Mouse (Mus musculus) ES-Bruce4 (cell line): Measurements from ENCODE around the gene Dusp5. TPM values are rescaled to one million over a fixed set of nuclear protein-coding genes. Genes with fewer than 3 reads are reported as not detected.

Experiments used
- H3K27ac ChIP-seq: 2 replicates; pipeline ENCODE4 v1.5.1; 2012; ENCODE audit warnings: low read length, inconsistent platforms; ENCODE audit not compliant: insufficient read depth
- H3K27me3 ChIP-seq: 2 replicates; pipeline ENCODE4 v1.6.1; 2012; ENCODE audit warnings: mild to moderate bottlenecking, low read length, inconsistent platforms; ENCODE audit not compliant: control insufficient read depth, poor library complexity, insufficient read depth, severe bottlenecking
- H3K36me3 ChIP-seq: 2 replicates; pipeline ENCODE4 v1.6.1; 2012; ENCODE audit warnings: inconsistent platforms, mild to moderate bottlenecking, low read length, moderate library complexity; ENCODE audit not compliant: control insufficient read depth, poor library complexity, insufficient read depth, severe bottlenecking
- H3K4me1 ChIP-seq: one replicate; pipeline ENCODE4 v1.8.1; 2011; ENCODE audit warnings: low read length; ENCODE audit not compliant: control insufficient read depth, insufficient read depth
- H3K4me3 ChIP-seq: 2 replicates; pipeline ENCODE4 v1.5.1; 2011; ENCODE audit warnings: low read depth, mild to moderate bottlenecking, low read length
- H3K9ac ChIP-seq: 2 replicates; pipeline ENCODE4 v1.6.1; 2012; ENCODE audit warnings: low read depth, mild to moderate bottlenecking, inconsistent platforms; ENCODE audit not compliant: poor library complexity, severe bottlenecking
- H3K9me3 ChIP-seq: replicated peaks from 2 replicates; pipeline ENCODE4 v1.6.1; 2012; ENCODE audit warnings: mild to moderate bottlenecking, low read length, inconsistent platforms; ENCODE audit not compliant: control insufficient read depth, poor library complexity, insufficient read depth, severe bottlenecking
- CTCF ChIP-seq: IDR thresholded peaks from one replicate; pipeline ENCODE4 v1.8.1; 2011; ENCODE audit warnings: low read depth, low read length
- EP300 ChIP-seq: IDR thresholded peaks from 2 replicates; pipeline ENCODE4 v1.6.1; 2011; ENCODE audit warnings: low read depth, low read length; ENCODE audit not compliant: insufficient read depth
- POLR2A ChIP-seq: IDR thresholded peaks from one replicate; pipeline ENCODE4 v1.8.1; 2011; ENCODE audit warnings: low read length; ENCODE audit not compliant: insufficient read depth
- polyA plus RNA-seq: library from polyadenylated mRNA; stranded (reverse); fragments of >200 nt; gene quantifications from 2 replicates; pipeline ENCODE4 v1.2.4, GENCODE M21; 2011; ENCODE audit warnings: low read depth; ENCODE audit not compliant: missing spikeins, insufficient read depth, insufficient read length

The Dusp5 gene
- polyA plus RNA-seq, 1 experiment: 15.2 TPM

DNA sequence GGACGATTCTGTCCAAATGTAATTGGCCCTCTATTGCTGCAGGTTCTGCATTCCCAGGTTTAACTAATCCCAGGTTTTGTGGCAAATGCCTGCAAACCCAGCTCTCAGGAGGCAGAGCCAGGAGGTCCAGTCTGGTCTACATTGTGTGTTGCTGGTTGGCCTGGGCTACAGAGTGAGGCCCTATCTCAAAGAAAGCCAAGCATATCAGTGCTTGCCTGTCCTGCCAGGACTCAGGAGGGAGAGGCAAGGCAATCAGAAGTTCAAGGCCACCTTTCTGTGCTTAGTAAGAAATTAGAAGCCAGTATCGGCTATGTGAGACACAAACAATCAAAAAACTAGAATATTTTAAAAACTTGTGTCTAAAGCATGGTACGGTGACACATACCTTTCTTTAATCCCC lies 44.2 kb downstream of the Dusp5 start:
- Histone ChIP-seq H3K27ac (no peak overlapping the region), H3K9me3 (no peaks in the 10 kb centered on the region), H3K27me3 (no peaks in the 10 kb centered on the region), H3K9ac (no peak overlapping the region), H3K4me3 (no peak overlapping the region), H3K4me1 (peaks cover 5% of the 10 kb centered on the region), H3K36me3 (no peaks in the 10 kb centered on the region)
- TF ChIP-seq CTCF (no peak), EP300 (no peak), POLR2A (no peak)

GRCm38 (mm10) chr19:53574131-53574530 lies 45.2 kb downstream of the Dusp5 start:
- TF ChIP-seq POLR2A (no peak), CTCF (no peak), EP300 (no peak)
- no peaks in the 10 kb centered on the region for H3K36me3 ChIP-seq
- H3K4me1 ChIP-seq: peaks cover 5% of the 10 kb centered on the region
- no peak overlapping the region for H3K4me3 ChIP-seq
- H3K27ac ChIP-seq: no peak overlapping the region
- H3K9ac ChIP-seq: no peak overlapping the region
- no peaks in the 10 kb centered on the region for H3K9me3 ChIP-seq
- no peaks in the 10 kb centered on the region for H3K27me3 ChIP-seq

GRCm38 (mm10) chr19:53574546-53574945 lies 45.6 kb downstream of the Dusp5 start:
- H3K9me3 ChIP-seq: no peaks in the 10 kb centered on the region
- TF ChIP-seq POLR2A: no peak
- TF ChIP-seq EP300: no peak
- no peak for TF ChIP-seq CTCF
- no peaks in the 10 kb centered on the region for H3K36me3 ChIP-seq
- peaks cover 5% of the 10 kb centered on the region for H3K4me1 ChIP-seq
- no peak overlapping the region for H3K4me3 ChIP-seq
- no peak overlapping the region for H3K27ac ChIP-seq
- no peaks in the 10 kb centered on the region for H3K27me3 ChIP-seq
- H3K9ac ChIP-seq: no peak overlapping the region

- H3K4me1 ChIP-seq: peaks cover 5% of the 10 kb centered on the region
- no peak overlapping the region for H3K9ac ChIP-seq
- H3K27ac ChIP-seq: no peak overlapping the region
- TF ChIP-seq EP300 (no peak), CTCF (no peak), POLR2A (no peak)
- no peaks in the 10 kb centered on the region for H3K36me3 ChIP-seq
- H3K9me3 ChIP-seq: peaks cover 5% of the 10 kb centered on the region; the same call in 1 of the 2 replicates
- H3K27me3 ChIP-seq: no peaks in the 10 kb centered on the region
- no peak overlapping the region for H3K4me3 ChIP-seq
These were observed 46.5 kb downstream of the Dusp5 start for GRCm38 (mm10) chr19:53575296-53576010.

DNA sequence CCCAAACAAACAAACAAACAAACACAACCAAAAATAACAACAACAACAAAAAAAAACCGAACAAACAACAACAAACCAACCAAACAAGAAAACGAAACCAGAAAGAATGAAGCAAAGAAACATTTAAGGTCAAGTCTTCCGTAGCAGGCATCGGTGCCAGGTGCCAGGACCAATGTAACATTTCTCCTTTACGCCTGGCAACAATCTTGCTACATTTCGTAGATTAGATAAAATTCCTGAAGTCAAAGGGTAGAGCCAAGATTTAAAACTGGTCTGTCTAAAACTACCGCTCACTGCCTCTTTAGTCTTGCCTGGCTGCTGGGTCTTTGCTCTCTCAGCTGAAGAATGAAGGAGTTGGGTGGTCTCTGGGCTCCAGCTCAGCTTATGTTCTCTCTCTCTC lies 47.2 kb downstream of the Dusp5 start:
- Histone ChIP-seq H3K36me3 (no peaks in the 10 kb centered on the region), H3K4me1 (peaks cover 5% of the 10 kb centered on the region), H3K9ac (no peak overlapping the region), H3K27ac (no peak overlapping the region), H3K9me3 (peaks cover 8% of the 10 kb centered on the region; the same call in 1 of the 2 replicates), H3K4me3 (no peak overlapping the region), H3K27me3 (no peaks in the 10 kb centered on the region)
- TF ChIP-seq CTCF (no peak), EP300 (no peak)

GRCm38 (mm10) chr19:53577025-53577800 lies 48.3 kb downstream of the Dusp5 start:
- no peak overlapping the region for H3K27ac ChIP-seq

More at GRCm38 (mm10) chr19:53577025-53577800, 48.3 kb downstream of the Dusp5 start:
- H3K9me3 ChIP-seq: peaks cover 8% of the 10 kb centered on the region; the same call in 1 of the 2 replicates
- H3K4me3 ChIP-seq: no peak overlapping the region
- TF ChIP-seq CTCF: no peak
- no peak for TF ChIP-seq POLR2A
- no peak for TF ChIP-seq EP300
- H3K36me3 ChIP-seq: no peaks in the 10 kb centered on the region
- no peaks in the 10 kb centered on the region for H3K27me3 ChIP-seq
- no peak overlapping the region for H3K9ac ChIP-seq
- peaks cover 5% of the 10 kb centered on the region for H3K4me1 ChIP-seq
